Mouse (Mus musculus) kidney, embryonic 15.5 days (tissue): ENCODE data around the gene Ret. TPM values are rescaled to one million over a fixed set of nuclear protein-coding genes. Genes with fewer than 3 reads are reported as not detected.

Experiments
- ATAC-seq: fragments of 200-750 bp; cut with Nextera tagmentation; replicated peaks from 2 replicates; pipeline ENCODE4 v1.8.0; 2017; ENCODE audit warnings: moderate TSS enrichment; ENCODE audit not compliant: low FRiP score
- H3K27ac ChIP-seq: fragments of 300-500 bp; sonication (generic); 2 replicates; pipeline ENCODE4 v1.5.1; 2015; ENCODE audit warnings: mild to moderate bottlenecking, inconsistent platforms
- H3K27me3 ChIP-seq: fragments of 300-500 bp; sonication (generic); 2 replicates; pipeline ENCODE4 v1.6.1; 2015; ENCODE audit warnings: inconsistent platforms
- H3K36me3 ChIP-seq: fragments of 300-500 bp; sonication (generic); 2 replicates; pipeline ENCODE4 v1.6.1; 2015; ENCODE audit warnings: inconsistent platforms
- H3K4me1 ChIP-seq: fragments of 300-500 bp; sonication (generic); 2 replicates; pipeline ENCODE4 v1.6.1; 2015; ENCODE audit warnings: inconsistent platforms
- H3K4me2 ChIP-seq: fragments of 300-500 bp; sonication (generic); 2 replicates; pipeline ENCODE4 v1.6.1; 2015; ENCODE audit warnings: moderate library complexity, mild to moderate bottlenecking, inconsistent platforms
- H3K4me3 ChIP-seq: fragments of 300-500 bp; sonication (generic); replicated peaks from 2 replicates; pipeline ENCODE4 v1.5.1; 2015; ENCODE audit warnings: mild to moderate bottlenecking, inconsistent platforms
- H3K9ac ChIP-seq: fragments of 300-500 bp; sonication (generic); 2 replicates; pipeline ENCODE4 v1.6.1; 2015; ENCODE audit warnings: mild to moderate bottlenecking, inconsistent platforms
- H3K9me3 ChIP-seq: fragments of 300-500 bp; sonication (generic); replicated peaks from 2 replicates; pipeline ENCODE4 v1.6.1; 2016; ENCODE audit warnings: inconsistent platforms
- WGBS: fragments of 180-500 bp; shearing (Covaris S2); methylation state at CpG from one replicate; pipeline ENCODE4 v1.1.7; 2015; ENCODE audit warnings: mixed read lengths; 5-methylcytosine and 5-hydroxymethylcytosine counted together
- polyA plus RNA-seq: library from polyadenylated mRNA; unstranded; fragments of >200 nt; fragmentation: Nextera tagmentation; extraction: Ambion mirVana; gene quantifications from 2 replicates; pipeline ENCODE4 v1.2.1, GENCODE M21; 2015

Gene Ret
- polyA plus RNA-seq, 1 experiment from 2014 or later: 17.6 TPM

GRCm38 (mm10) chr6:118138731-118139709, 58.5 kb downstream of the Ret start, which contains the start of gene Csgalnact2:
TSS of gene Csgalnact2 (minus strand) at chr6:118139140.
- H3K36me3 ChIP-seq: no peaks in the 10 kb centered on the region
- peak; percentile 100 for ATAC-seq
- peak within 1 kb of the TSS; percentile 63 for H3K4me2 ChIP-seq
- peak within 1 kb of the TSS; percentile 75 for H3K9ac ChIP-seq
- peaks cover 4% of the 10 kb centered on the region for H3K4me1 ChIP-seq
- 5% methylated on average over 61 of the region's 66 CpGs for WGBS
- H3K27me3 ChIP-seq: no peaks in the 10 kb centered on the region
- no peaks in the 10 kb centered on the region for H3K9me3 ChIP-seq
- H3K4me3 ChIP-seq: peak within 1 kb of the TSS; percentile 89
- peak within 1 kb of the TSS; percentile 74 for H3K27ac ChIP-seq

- 94% methylated on average over 2 of the region's 2 CpGs for WGBS
- no peak overlapping the region for H3K4me3 ChIP-seq
- peaks cover 4% of the 10 kb centered on the region for H3K4me1 ChIP-seq
- no peak overlapping the region for H3K9ac ChIP-seq
- no peaks in the 10 kb centered on the region for H3K9me3 ChIP-seq
- H3K36me3 ChIP-seq: no peaks in the 10 kb centered on the region
- no peak overlapping the region for H3K27ac ChIP-seq
- ATAC-seq: no peak
- H3K4me2 ChIP-seq: no peak overlapping the region
- H3K27me3 ChIP-seq: no peaks in the 10 kb centered on the region
Observed at GRCm38 (mm10) chr6:118137148-118137547, 60.4 kb downstream of the Ret start.

- no peak overlapping the region for H3K9ac ChIP-seq
- H3K27ac ChIP-seq: no peak overlapping the region
- no peaks in the 10 kb centered on the region for H3K27me3 ChIP-seq
- no peak overlapping the region for H3K4me2 ChIP-seq
- peaks cover 4% of the 10 kb centered on the region for H3K4me1 ChIP-seq
- H3K36me3 ChIP-seq: no peaks in the 10 kb centered on the region
- H3K9me3 ChIP-seq: no peaks in the 10 kb centered on the region
- 96% methylated on average over 1 of the region's 1 CpGs for WGBS
- ATAC-seq: no peak
- H3K4me3 ChIP-seq: no peak overlapping the region
Observed at GRCm38 (mm10) chr6:118134461-118134860, 63.1 kb downstream of the Ret start.

- no peaks in the 10 kb centered on the region for H3K4me1 ChIP-seq
- no peak for ATAC-seq
- 79% methylated on average over 2 of the region's 2 CpGs for WGBS
- no peaks in the 10 kb centered on the region for H3K36me3 ChIP-seq
- H3K9ac ChIP-seq: no peak overlapping the region
- no peak overlapping the region for H3K4me2 ChIP-seq
- no peak overlapping the region for H3K4me3 ChIP-seq
- H3K9me3 ChIP-seq: no peaks in the 10 kb centered on the region
- no peak overlapping the region for H3K27ac ChIP-seq
- H3K27me3 ChIP-seq: no peaks in the 10 kb centered on the region
Observed at GRCm38 (mm10) chr6:118130022-118130421, 67.5 kb downstream of the Ret start.

- H3K9ac ChIP-seq: no peak overlapping the region
- H3K4me2 ChIP-seq: no peak overlapping the region
- H3K4me3 ChIP-seq: no peak overlapping the region
- ATAC-seq: no peak
- no peaks in the 10 kb centered on the region for H3K4me1 ChIP-seq
- WGBS: 69% methylated on average over 6 of the region's 6 CpGs
- no peak overlapping the region for H3K27ac ChIP-seq
- H3K36me3 ChIP-seq: peaks cover 12% of the 10 kb centered on the region
- H3K9me3 ChIP-seq: no peaks in the 10 kb centered on the region
- no peaks in the 10 kb centered on the region for H3K27me3 ChIP-seq
Observed at GRCm38 (mm10) chr6:118127827-118128487, 69.6 kb downstream of the Ret start.

GRCm38 (mm10) chr6:118127198-118127597, 70.3 kb downstream of the Ret start:
- 75% methylated on average over 7 of the region's 7 CpGs for WGBS
- Histone ChIP-seq H3K4me3 (no peak overlapping the region), H3K4me1 (no peaks in the 10 kb centered on the region), H3K27ac (no peak overlapping the region), H3K27me3 (no peaks in the 10 kb centered on the region), H3K36me3 (peaks cover 19% of the 10 kb centered on the region), H3K4me2 (no peak overlapping the region), H3K9me3 (no peaks in the 10 kb centered on the region), H3K9ac (no peak overlapping the region)
- ATAC-seq: no peak

GRCm38 (mm10) chr6:118126577-118126976, 70.9 kb downstream of the Ret start:
- peaks cover 23% of the 10 kb centered on the region for H3K36me3 ChIP-seq
- no peak for ATAC-seq
- H3K27me3 ChIP-seq: no peaks in the 10 kb centered on the region

GRCm38 (mm10) chr6:118122767-118123166, 74.8 kb downstream of the Ret start:
- 74% methylated on average over 1 of the region's 1 CpGs for WGBS
- H3K9ac ChIP-seq: no peak overlapping the region
- no peak overlapping the region for H3K27ac ChIP-seq
- no peaks in the 10 kb centered on the region for H3K27me3 ChIP-seq
- no peak overlapping the region for H3K4me3 ChIP-seq
- H3K4me2 ChIP-seq: no peak overlapping the region
- no peaks in the 10 kb centered on the region for H3K9me3 ChIP-seq
- no peak for ATAC-seq
- no peaks in the 10 kb centered on the region for H3K4me1 ChIP-seq
- H3K36me3 ChIP-seq: peaks cover 26% of the 10 kb centered on the region

More at GRCm38 (mm10) chr6:118126577-118126976, 70.9 kb downstream of the Ret start:
- Histone ChIP-seq H3K27ac (no peak overlapping the region), H3K9ac (no peak overlapping the region), H3K4me1 (no peaks in the 10 kb centered on the region), H3K4me2 (no peak overlapping the region), H3K9me3 (no peaks in the 10 kb centered on the region), H3K4me3 (no peak overlapping the region)

- 67% methylated on average over 1 of the region's 1 CpGs for WGBS
- no peak overlapping the region for H3K4me2 ChIP-seq
- H3K9ac ChIP-seq: no peak overlapping the region
- H3K9me3 ChIP-seq: no peaks in the 10 kb centered on the region
- no peaks in the 10 kb centered on the region for H3K4me1 ChIP-seq
- ATAC-seq: no peak
- H3K4me3 ChIP-seq: no peak overlapping the region
- no peak overlapping the region for H3K27ac ChIP-seq
- no peaks in the 10 kb centered on the region for H3K27me3 ChIP-seq
- peaks cover 8% of the 10 kb centered on the region; the same call in 1 of the 2 replicates for H3K36me3 ChIP-seq
Observed at GRCm38 (mm10) chr6:118111810-118112209, 85.7 kb downstream of the Ret start.

Other genes starting within 250 kb of the Ret start
- 0.76 and 1.0 TPM in 2 replicates for gene Rasgef1a, start 186.3 kb downstream of the Ret start, polyA plus RNA-seq
- 16.2 and 16.3 TPM in 2 replicates for gene Csgalnact2, start 58.6 kb downstream of the Ret start, polyA plus RNA-seq
- gene Bms1, start 221.8 kb upstream of the Ret start, polyA plus RNA-seq: 38.9 and 41.1 TPM in 2 replicates